Mouse (Mus musculus): Measurements from ENCODE around the gene Yod1.

Gene Yod1

DNA sequence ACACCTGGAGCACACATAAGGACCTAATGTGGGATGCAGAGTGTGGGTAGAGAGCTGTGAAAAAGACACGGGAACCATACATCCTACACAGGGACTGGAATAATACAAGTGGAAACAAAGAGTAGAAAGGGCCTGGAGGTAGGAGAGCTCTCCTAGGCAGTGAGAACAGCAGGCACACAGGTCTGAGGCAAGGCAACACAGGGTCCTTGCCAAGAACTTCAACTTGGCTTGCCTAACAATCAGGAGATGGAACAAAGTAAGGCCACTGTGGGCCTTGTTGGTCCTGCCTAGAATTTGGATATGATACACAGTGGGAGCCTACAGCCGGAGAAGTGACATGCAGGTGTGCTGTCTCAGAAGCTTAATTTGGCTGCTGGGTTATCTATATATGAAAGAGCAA is 52.8 kb downstream of the Yod1 start:
- DNase-seq (ENCODE audit: low spot score in 2 of 2), result no peak

DNA sequence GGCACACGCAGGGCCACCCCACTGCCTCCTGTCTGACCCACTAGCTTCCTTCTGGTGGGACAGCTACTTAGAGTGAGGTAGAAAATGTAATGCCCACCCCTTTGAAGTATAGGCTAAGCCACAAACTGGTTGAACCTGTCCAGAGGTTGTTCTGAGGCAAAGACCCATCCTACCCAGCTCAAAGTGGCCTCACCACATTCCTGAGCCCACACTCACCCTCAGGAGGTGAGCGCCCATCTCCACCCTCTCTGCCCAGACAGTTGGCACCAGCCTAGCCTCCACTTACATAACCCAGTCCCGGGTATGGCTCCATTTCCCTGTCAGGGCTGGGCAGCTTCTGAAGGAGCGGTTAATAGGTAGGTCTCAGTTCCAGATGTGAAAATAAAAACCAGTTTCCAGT is 53.4 kb downstream of the Yod1 start:
- peak in 1 of 2 experiments; percentile 78 for DNase-seq (ENCODE audit: low spot score in 2 of 2)

DNA sequence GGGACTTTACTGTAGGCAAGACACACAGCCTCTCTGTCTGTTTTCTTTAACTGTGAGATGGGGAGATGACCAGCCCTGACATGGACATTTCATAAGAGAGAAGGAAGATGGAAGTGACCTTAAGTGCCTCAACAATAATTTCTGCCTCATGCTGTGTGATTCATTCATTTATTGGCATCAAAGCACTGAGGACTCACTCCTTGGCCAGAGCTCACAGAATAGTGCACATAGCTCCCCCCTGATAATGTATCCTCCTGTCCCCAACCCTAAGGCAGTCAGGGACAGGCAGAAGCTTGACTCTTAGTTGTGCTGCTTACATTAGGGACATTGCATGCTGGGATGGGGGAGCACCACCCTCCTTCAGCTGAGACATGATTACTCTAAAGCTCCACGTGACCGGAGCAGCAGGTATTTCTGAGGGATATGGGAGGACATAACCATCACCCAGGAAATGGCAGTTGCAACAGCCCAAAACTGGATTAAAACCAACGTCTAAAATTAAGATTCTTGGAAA is 53.9 kb downstream of the Yod1 start:
- no peak for DNase-seq (ENCODE audit: low spot score in 2 of 2)

Measured in urinary bladder, adult 18-20 months (tissue).